In the genomic region with DNA sequence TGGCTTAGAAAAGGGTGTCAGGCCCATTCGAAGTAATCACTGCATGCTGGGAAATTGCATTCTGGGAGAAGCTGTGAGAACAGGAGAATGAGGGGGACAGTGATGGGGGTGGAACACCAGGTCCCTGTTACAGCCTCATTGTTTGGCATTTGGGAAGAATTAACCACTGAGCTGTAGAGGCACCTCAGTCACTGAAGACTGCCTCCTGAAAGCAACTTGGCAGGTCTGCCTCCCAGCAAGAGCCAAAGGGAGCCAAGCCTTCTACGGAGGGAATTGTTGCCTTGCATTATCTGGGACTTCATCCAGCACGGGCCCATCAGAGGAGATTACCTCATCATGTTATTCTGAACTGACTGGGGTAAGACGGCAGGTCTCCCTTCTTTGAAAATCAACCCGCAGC, we compare ENCODE assay signal across 15 mouse cellular contexts.
DNase-seq lines count a peak whose midpoint lies in the region; ATAC-seq lines count a peak whose summit lies in the region.
"Had no signal": no experiment of that assay in that cellular context is flagged by ENCODE, and none has a peak within 500 bp of the region (broad histone marks: within the 10 kb centered on the region; RNA-seq: fewer than 3 reads in every experiment).

No protein-coding gene starts in this region.

- H3K9ac ChIP-seq in forebrain, embryonic 13.5 days = no peak overlapping the region
- H3K9ac ChIP-seq in forebrain, embryonic 11.5 days (ENCODE audit: low read length) = no peak overlapping the region
- H3K9ac ChIP-seq in forebrain, embryonic 16.5 days (replicated peaks; ENCODE audit: low read depth, low read length) = no peak overlapping the region
- H3K9ac ChIP-seq: liver, embryonic 12.5 days had no signal

- 45% methylated on average over 5 of the region's 5 CpGs for WGBS in forebrain, embryonic 13.5 days
- whole genome bisulfite sequencing in forebrain, embryonic 11.5 days = 65% methylated on average over 5 of the region's 5 CpGs
- 21% methylated on average over 5 of the region's 5 CpGs for WGBS in forebrain, embryonic 16.5 days

- no peak overlapping the region for H3K27ac ChIP-seq in forebrain, embryonic 13.5 days
- no peak overlapping the region for H3K27ac ChIP-seq in forebrain, embryonic 11.5 days (ENCODE audit: low read depth, low read length)
- H3K27ac ChIP-seq in forebrain, embryonic 16.5 days (ENCODE audit: low read length) = peak overlapping the region; percentile 7; the same call in 1 of the 2 replicates
- H3K27ac ChIP-seq: layer of hippocampus, adult 2 months; liver, embryonic 12.5 days; stomach, postnatal 0 days had no signal

- ATAC-seq in forebrain, embryonic 13.5 days = peak; percentile 95
- ATAC-seq in forebrain, embryonic 11.5 days (replicated peaks; ENCODE audit: low FRiP score) = no peak
- ATAC-seq in forebrain, embryonic 16.5 days = peak; percentile 97
- ATAC-seq: liver, embryonic 12.5 days; lung, postnatal 0 days had no signal

- no peaks in the 10 kb centered on the region for H3K9me3 ChIP-seq in forebrain, embryonic 13.5 days (replicated peaks)
- no peaks in the 10 kb centered on the region for H3K9me3 ChIP-seq in forebrain, embryonic 11.5 days (ENCODE audit: control insufficient read depth, low read length)
- no peaks in the 10 kb centered on the region for H3K9me3 ChIP-seq in forebrain, embryonic 16.5 days (ENCODE audit: control insufficient read depth, low read length)
- H3K9me3 ChIP-seq: liver, embryonic 12.5 days had no signal

- no peaks in the 10 kb centered on the region for H3K36me3 ChIP-seq in forebrain, embryonic 13.5 days (ENCODE audit: poor library complexity, severe bottlenecking)
- no peaks in the 10 kb centered on the region for H3K36me3 ChIP-seq in forebrain, embryonic 11.5 days (ENCODE audit: control insufficient read depth, insufficient read depth, low read length)
- H3K36me3 ChIP-seq in forebrain, embryonic 16.5 days (ENCODE audit: control insufficient read depth, insufficient read depth) = no peaks in the 10 kb centered on the region
- H3K36me3 ChIP-seq: liver, embryonic 12.5 days had no signal

- no peaks in the 10 kb centered on the region for H3K27me3 ChIP-seq in forebrain, embryonic 13.5 days
- no peaks in the 10 kb centered on the region for H3K27me3 ChIP-seq in forebrain, embryonic 11.5 days (ENCODE audit: control insufficient read depth, insufficient read depth, low read length)
- no peaks in the 10 kb centered on the region for H3K27me3 ChIP-seq in forebrain, embryonic 16.5 days (replicated peaks; ENCODE audit: control insufficient read depth, insufficient read depth, low read length)
- H3K27me3 ChIP-seq: liver, embryonic 12.5 days had no signal

- H3K4me2 ChIP-seq in forebrain, embryonic 13.5 days = no peak overlapping the region
- H3K4me2 ChIP-seq in forebrain, embryonic 11.5 days (ENCODE audit: low read depth, low read length, severe bottlenecking) = no peak overlapping the region
- H3K4me2 ChIP-seq in forebrain, embryonic 16.5 days (ENCODE audit: low read length) = no peak overlapping the region
- H3K4me2 ChIP-seq: liver, embryonic 12.5 days had no signal

- peak; percentile 4 for DNase-seq in adrenal gland, adult 2 months
- no peak for DNase-seq in adrenal gland, postnatal 36 days
- DNase-seq in forebrain, embryonic 11.5 days (ENCODE audit: low spot score) = no peak
- peak; percentile 6 to 13 for DNase-seq in layer of hippocampus, postnatal 14 days (ENCODE audit: low spot score in 2 of 2)
- no peak for DNase-seq in layer of hippocampus, adult 18-20 months (ENCODE audit: low spot score in 2 of 2)
- no peak for DNase-seq in urinary bladder, postnatal 36 days (ENCODE audit: low spot score in 2 of 2)
- DNase-seq: gastrocnemius, postnatal 14 days; kidney, adult 9 months; spleen, adult 18-20 months had no signal

- no peak overlapping the region for H3K4me3 ChIP-seq in forebrain, embryonic 13.5 days
- no peak overlapping the region for H3K4me3 ChIP-seq in forebrain, embryonic 11.5 days (ENCODE audit: low read depth, low read length)
- no peak overlapping the region for H3K4me3 ChIP-seq in forebrain, embryonic 16.5 days (replicated peaks; ENCODE audit: low read length)
- H3K4me3 ChIP-seq: layer of hippocampus, adult 2 months; liver, embryonic 12.5 days had no signal

- H3K4me1 ChIP-seq in forebrain, embryonic 13.5 days = 0 out of 2 replicates have a peak, but pooled peaks cover 3% of the 10 kb centered on the region
- H3K4me1 ChIP-seq in forebrain, embryonic 11.5 days (replicated peaks; ENCODE audit: control insufficient read depth, insufficient read depth, low read length) = no peaks in the 10 kb centered on the region
- H3K4me1 ChIP-seq in forebrain, embryonic 16.5 days (replicated peaks; ENCODE audit: control insufficient read depth, insufficient read depth, low read length) = peaks cover 9% of the 10 kb centered on the region; the same call in 1 of the 2 replicates
- H3K4me1 ChIP-seq: liver, embryonic 12.5 days had no signal

Comparison
In these comparisons a context has a peak if more than half of its experiments do, and no peak if none do; other contexts are left out.
1. DNase-seq: peak in adrenal gland, adult 2 months (single experiment) and layer of hippocampus, postnatal 14 days (2 of 2); none in adrenal gland, postnatal 36 days (0 of 2), forebrain, embryonic 11.5 days (single experiment), layer of hippocampus, adult 18-20 months (0 of 2) and urinary bladder, postnatal 36 days (0 of 2).